Mouse (Mus musculus) CH12.LX (cell line): ENCODE measurements around the gene Wwp2.

Experiments used
- CHD1 ChIP-seq: IDR thresholded peaks from 2 replicates; pipeline ENCODE4 v1.6.1; 2012; ENCODE audit warnings: low read depth, low read length, improper control_type of control experiment, inconsistent platforms
- CTCF ChIP-seq, 2 experiments: IDR thresholded peaks in 1 of 2; conservative IDR thresholded peaks in 1 of 2; 2 replicates each; pipeline ENCODE4 v1.5.1; 2011 to 2012; ENCODE audit warnings: low read depth in 2 of 2, low read length in 2 of 2, improper control_type of control experiment in 1 of 2, inconsistent platforms in 1 of 2, mild to moderate bottlenecking in 1 of 2, moderate library complexity in 1 of 2
- EP300 ChIP-seq: IDR thresholded peaks from 2 replicates; pipeline ENCODE4 v1.6.1; 2011; ENCODE audit warnings: low read length, improper control_type of control experiment
- POLR2A ChIP-seq: IDR thresholded peaks from 2 replicates; pipeline ENCODE4 v1.6.1; 2011; ENCODE audit warnings: low read depth, mild to moderate bottlenecking, improper control_type of control experiment, low read length
- TCF12 ChIP-seq: IDR thresholded peaks from 2 replicates; pipeline ENCODE4 v1.6.1; 2014; ENCODE audit warnings: low read depth, mild to moderate bottlenecking, inconsistent platforms, low read length, improper control_type of control experiment

GRCm38 (mm10) chr8:107574771-107575170 is 138.6 kb downstream of the Wwp2 start:
- TF ChIP-seq POLR2A (no peak), CHD1 (no peak), TCF12 (no peak), CTCF (conservative IDR thresholded peaks at IDR 0.05 in 1 of 2, IDR thresholded peaks at IDR 0.05 in 1 of 2; ENCODE audit: low read depth in 2 of 2, low read length in 2 of 2) (no peak), EP300 (no peak)
